Mouse (Mus musculus): ENCODE measurements around the gene Lepr.
A peak's percentile ranks its signal among the peaks of the same experiment; 100 is the strongest.

Lepr gene

DNA sequence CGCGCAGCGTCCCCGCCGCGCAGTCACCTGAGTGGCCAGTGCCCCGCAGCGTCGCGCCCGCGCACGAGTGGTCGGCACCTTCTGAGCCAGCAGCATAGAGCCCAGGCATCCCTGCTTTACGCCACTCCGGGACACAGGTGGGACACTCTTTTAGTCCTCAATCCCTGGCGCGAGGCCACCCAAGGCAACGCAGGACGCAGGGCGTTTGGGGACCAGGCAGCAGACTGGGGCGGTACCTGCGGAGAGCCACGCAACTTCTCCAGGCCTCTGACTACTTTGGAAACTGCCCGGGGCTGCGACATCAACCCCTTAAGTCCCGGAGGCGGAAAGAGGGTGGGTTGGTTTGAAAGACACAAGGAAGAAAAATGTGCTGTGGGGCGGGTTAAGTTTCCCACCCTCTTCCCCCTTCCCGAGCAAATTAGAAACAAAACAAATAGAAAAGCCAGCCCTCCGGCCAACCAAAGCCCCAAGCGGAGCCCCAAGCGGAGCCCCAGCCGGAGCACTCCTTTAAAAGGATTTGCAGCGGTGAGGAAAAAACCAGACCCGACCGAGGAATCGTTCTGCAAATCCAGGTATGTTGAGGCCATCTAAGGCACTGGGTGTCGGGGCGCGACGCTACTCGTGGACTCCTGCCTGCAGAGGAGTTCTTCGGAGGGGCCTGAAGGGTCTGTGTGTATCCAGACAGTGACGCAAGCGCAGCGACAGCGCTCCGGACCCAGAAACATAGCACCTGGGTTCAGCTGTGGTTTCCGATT, at the start of gene Lepr:
TSS of gene Lepr (plus strand) at position 38 of the 755 bp plus-strand sequence.
- peak; percentile 11 for DNase-seq

- no peak for DNase-seq
Measured at GRCm38 (mm10) chr4:101669161-101669560, 48.0 kb upstream of the Lepr start.

DNA sequence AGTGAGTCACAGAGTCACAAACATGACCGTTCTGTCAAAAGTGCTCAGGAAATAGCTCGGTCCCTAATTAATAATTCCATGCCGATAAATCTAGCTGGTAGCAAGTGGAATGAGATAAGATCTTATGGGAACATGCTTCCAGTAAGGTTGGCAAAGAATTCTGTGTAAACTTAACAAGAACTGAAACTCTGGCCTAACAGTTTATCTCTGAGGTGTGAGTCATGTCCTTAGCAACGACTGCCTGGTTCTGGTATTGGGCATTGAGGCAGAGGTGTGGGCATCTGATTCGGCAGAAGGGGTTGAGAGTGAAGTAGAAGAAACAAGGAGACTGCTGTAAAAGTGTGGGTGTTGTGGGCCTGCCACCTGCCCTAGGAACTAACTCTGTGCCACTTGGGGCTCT, 47.4 kb upstream of the Lepr start:
- DNase-seq, result no peak

DNA sequence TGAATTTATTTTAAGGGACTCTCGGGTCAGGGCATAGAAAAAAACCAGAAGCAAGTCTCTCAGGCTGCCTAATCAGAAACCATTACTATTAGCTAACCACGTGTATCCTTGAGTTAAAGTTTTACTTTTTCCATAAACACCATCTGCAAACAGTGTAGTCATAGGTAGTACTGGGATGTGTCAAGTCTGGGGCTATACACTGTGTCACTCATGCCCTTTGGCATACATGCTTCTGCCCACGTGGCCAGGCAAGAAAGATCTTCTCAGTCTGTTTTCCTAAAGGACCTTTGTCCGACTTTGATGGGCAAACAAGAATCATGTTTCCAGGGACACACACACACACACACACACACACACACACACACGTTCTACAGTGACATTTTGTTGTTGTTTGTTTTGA, 42.4 kb upstream of the Lepr start:
- no peak for DNase-seq

DNA sequence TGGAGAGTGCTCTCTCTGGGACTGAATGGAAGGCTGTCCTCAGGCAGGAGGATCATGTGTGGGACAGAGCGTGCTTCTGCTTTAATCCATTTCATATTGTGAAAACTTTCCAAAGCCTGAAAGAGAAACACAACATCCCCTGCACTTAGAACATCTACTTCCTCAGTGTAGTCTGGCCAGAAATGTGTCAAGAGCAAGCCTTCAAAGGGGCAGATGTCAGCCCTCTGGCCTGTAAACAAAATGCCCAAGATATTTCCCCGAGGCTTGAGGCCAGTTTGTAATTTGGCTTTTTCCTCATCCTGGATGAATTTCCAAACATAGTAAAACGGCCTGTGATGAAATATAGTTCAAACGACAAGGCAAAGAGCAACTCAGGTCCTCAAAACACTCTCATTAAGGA, 41.5 kb upstream of the Lepr start:
- DNase-seq, result peak; percentile 79

- no peak for DNase-seq
Measured at GRCm38 (mm10) chr4:101682620-101683019, 34.6 kb upstream of the Lepr start.

- no peak for DNase-seq
Measured at GRCm38 (mm10) chr4:101683086-101683485, 34.1 kb upstream of the Lepr start.

DNA sequence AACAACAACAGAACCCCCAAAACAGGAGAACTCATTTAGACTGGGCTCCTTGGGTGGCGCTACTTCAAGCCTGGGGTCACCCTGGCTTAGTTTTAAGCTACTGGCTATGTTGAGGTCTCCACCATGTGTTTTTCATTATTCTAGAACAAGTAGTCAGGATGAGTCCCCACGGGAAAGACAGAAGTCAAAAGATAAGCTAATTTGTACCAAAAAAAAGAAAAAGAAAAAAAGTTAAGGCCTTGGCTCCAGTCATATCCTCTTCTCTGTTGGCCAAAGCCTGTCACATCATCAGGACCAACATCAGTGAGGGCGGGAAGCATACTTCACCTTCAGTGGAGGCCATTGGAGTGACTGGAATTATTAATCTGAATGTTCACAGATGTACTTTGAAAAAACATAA, 32.4 kb upstream of the Lepr start:
- no peak for DNase-seq

- DNase-seq, result no peak
Measured at GRCm38 (mm10) chr4:101686227-101686810, 30.9 kb upstream of the Lepr start.

DNA sequence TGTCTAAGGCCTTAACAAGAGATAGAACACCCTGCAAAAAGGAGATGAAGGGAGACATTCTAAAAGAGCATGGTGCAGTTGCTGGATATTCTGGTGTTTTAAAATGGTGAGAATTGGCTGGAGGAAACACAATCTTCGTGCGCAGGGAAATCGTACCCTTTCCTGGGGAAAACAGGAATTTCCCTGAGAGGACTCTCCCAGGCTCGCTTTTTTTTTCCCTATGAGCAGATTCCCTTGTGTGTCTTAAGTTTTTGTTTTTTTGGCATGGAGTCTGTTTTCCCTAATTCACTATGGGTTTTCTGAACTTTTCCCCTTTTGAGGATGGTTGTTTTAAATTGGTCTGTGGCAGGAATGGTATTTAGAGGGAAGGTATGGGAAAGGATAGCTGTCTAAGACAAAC, 28.0 kb upstream of the Lepr start:
- no peak for DNase-seq

- DNase-seq, result peak; percentile 31
Measured at GRCm38 (mm10) chr4:101689645-101690044, 27.6 kb upstream of the Lepr start.

GRCm38 (mm10) chr4:101692892-101693291, 24.3 kb upstream of the Lepr start:
- no peak for DNase-seq

- no peak for DNase-seq
Measured at GRCm38 (mm10) chr4:101694529-101694928, 22.7 kb upstream of the Lepr start.

GRCm38 (mm10) chr4:101697236-101697635, 20.0 kb upstream of the Lepr start:
- no peak for DNase-seq

DNA sequence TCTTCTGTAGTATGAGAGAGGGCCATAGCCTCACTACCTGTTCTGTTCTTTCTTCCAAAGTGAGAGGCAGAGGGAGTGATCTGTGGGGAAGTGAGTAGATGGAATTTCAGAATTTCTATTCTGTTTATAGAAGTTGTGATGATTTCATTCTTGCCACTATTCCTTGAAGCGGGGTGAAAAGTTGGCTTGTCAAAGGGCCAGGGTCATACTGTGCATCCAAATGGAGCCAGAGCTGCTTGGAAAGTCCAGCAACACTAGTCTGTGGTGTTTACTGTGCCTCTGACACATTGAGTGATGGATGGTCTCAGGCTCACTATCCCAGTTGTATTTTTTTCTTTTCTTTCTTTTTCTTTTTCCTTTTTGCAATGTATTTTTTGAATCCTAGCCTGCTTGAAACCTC, 17.8 kb upstream of the Lepr start:
- DNase-seq, result no peak

GRCm38 (mm10) chr4:101700892-101701640, 16.1 kb upstream of the Lepr start:
- DNase-seq, result no peak

- DNase-seq, result no peak
Measured at GRCm38 (mm10) chr4:101705325-101705724, 11.9 kb upstream of the Lepr start.

GRCm38 (mm10) chr4:101707234-101707633, 10.0 kb upstream of the Lepr start:
- no peak for DNase-seq

- no peak for DNase-seq
Measured at GRCm38 (mm10) chr4:101707953-101708352, 9.3 kb upstream of the Lepr start.

DNA sequence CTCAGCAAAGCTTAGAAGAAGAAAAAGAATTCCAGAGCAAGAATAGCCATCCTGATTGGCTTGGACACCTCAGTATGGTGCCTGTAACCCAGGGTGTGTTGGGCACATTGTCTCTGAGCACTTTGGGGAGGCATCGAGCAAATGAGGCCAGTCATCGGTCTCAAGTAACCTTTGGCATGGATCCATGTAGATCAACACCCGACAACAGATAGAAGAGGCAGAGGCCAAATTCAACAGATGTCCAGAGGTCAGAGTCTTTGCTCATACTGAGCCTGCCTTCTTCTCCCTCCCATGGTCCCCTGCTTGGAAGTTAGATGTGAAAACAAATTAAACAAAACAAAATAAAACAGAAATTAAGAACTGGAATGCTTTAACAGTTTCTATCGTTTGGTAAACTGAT, 6.8 kb upstream of the Lepr start:
- DNase-seq, result no peak

GRCm38 (mm10) chr4:101711100-101711499, 6.1 kb upstream of the Lepr start:
- no peak for DNase-seq

GRCm38 (mm10) chr4:101712563-101712962, 4.6 kb upstream of the Lepr start:
- no peak for DNase-seq

DNA sequence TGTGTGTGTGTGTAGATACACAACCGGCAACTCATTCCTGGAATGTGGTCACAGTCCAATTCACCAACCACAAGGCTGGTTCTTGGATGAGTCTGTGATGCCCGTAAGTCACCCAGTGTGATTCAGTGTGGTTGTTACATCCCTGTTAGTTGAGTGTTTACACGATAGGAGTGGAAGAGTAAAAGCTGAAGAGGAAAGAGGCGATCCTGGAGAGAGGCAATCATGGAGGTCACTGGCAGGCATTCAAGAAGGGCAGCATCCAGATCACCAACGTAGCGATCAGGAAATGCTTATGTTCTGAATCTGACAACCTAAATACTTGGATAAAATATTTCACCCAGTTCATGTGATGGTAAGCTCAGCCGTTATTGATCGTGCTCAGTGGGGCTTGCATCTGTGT, 1.9 kb upstream of the Lepr start:
- DNase-seq, result no peak

GRCm38 (mm10) chr4:101715805-101716204, 1.4 kb upstream of the Lepr start:
- DNase-seq, result no peak

Data from kidney, adult 9 months (tissue).